Mouse (Mus musculus): Measurements from ENCODE around the gene Abcc8.
"Not testable (repeated sequence)": the region's sequence is repeated elsewhere in the genome, so short reads cannot be mapped to it uniquely, and the experiment has no call there.

The Abcc8 gene

GRCm38 (mm10) chr7:46179431-46180275 lies at the start of gene Abcc8:
Abcc8 (minus strand) TSS chr7:46180033.
- no peak for DNase-seq (ENCODE audit: low read depth, low spot score)

DNA sequence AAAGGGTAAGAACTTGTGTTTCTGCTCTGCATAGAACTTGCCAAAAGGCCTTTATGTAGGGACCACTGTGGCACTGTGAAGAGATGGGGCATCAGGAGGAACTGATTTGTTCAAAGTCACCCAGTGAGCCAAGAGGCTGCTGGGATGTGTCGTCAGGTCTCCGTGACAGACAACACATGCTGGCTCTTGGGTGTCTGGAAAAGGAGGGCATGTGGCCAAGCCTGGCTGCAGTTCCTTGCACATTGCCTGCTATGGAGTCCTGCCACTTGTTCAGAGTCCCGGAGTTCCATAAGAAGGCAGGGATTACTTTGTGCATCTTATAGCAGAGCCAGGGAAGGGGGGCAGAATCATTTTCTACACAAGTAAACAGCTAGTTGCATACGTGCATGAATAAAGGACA lies 47.1 kb upstream of the Abcc8 start:
- no peak for DNase-seq (ENCODE audit: low read depth, low spot score)

DNA sequence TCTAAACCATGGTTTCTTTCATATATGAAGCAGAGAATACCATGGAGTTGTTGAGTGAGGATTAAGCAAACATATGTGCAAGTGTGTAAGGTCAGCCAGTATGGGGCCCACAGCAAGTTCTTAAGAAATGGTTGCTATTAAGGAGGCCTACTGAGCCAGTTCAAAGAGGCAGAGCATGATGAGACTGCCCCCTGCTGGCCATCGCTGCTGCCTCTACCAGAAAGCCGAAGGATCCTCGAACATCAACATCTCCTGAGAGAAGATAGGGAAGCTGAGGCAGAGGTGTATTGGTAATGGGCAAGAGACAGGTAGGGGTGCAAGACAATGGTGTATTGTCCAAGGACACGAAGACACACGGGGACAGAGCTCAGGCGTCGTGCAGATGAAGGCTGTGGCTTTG lies 46.4 kb upstream of the Abcc8 start:
- DNase-seq (ENCODE audit: low read depth, low spot score): no peak

DNA sequence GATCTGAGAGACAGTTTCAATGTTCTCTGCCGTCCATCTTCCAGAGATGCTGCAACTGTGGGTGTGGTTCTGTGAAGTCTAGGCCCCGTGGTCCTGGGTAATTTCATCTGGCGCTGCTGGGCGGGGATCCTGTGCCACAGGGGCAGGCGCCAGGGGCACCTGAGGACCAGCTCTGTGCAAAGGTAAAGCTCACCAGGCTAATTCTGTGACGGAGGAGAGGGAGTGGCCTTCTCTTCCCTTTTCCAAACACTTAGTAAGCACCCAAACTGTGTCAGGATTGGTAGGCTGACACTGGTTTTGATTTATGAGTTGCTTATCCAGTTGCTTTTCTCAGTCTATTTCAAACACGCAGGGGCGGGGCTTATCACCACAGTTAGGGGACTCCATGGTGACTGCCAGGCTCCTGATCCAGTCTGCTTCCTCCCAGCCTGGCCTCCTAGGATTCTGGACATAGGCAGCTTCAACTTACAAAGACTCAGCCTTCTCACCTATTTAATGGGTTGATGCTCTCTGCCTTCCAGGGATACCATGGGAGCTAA lies 40.8 kb upstream of the Abcc8 start:
- no peak for DNase-seq (ENCODE audit: low read depth, low spot score)

- DNase-seq (ENCODE audit: low read depth, low spot score): no peak
These were observed 38.6 kb upstream of the Abcc8 start for GRCm38 (mm10) chr7:46218415-46218814.

- DNase-seq (ENCODE audit: low read depth, low spot score): no peak
These were observed 36.6 kb upstream of the Abcc8 start for GRCm38 (mm10) chr7:46216481-46216880.

DNA sequence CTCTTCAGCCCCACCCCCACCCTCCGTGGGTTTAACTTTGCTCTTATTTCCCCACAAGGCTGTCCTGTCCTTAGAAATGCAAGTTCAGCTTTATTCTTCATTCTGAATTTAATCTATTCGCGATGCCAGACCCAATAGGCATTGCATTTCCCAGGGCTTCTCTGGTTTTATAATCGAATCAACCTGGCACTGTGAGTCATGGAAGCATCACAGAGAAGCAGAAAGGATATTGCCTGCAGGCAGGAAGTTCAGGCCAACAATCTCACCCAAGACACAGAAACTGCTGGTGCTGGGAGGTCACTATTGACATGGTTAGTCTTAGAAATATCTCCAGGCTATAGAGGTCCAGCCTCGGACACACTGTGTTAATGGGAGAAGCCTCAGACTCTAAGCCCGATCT lies 30.4 kb upstream of the Abcc8 start:
- no peak for DNase-seq (ENCODE audit: low read depth, low spot score)

GRCm38 (mm10) chr7:46208131-46208530 lies 28.3 kb upstream of the Abcc8 start:
- no peak for DNase-seq (ENCODE audit: low read depth, low spot score)

- no peak for DNase-seq (ENCODE audit: low read depth, low spot score)
These were observed 24.9 kb upstream of the Abcc8 start for GRCm38 (mm10) chr7:46204775-46205174.

DNA sequence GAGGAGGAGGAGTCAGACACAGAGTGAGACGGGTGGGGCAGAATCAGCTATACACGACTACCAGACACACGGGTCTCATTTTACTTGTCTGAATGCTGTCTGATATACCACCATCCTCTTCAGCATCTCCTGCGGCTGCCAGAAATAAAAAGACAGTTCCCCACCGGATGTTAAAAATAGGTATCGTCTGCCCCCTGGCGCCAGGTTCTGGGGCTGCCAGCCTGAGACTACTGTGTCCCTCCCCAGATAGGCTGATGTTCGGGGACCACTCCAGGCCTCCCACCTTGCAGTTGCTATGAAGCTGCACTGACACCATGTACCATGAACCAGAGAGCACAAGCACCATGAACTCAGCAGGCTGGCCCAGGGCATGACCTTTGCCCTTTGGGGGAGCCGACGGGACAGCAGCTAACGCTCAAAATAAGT lies 24.2 kb upstream of the Abcc8 start:
- DNase-seq (ENCODE audit: low read depth, low spot score): no peak

GRCm38 (mm10) chr7:46201649-46202048 lies 21.8 kb upstream of the Abcc8 start:
- no peak for DNase-seq (ENCODE audit: low read depth, low spot score)

DNA sequence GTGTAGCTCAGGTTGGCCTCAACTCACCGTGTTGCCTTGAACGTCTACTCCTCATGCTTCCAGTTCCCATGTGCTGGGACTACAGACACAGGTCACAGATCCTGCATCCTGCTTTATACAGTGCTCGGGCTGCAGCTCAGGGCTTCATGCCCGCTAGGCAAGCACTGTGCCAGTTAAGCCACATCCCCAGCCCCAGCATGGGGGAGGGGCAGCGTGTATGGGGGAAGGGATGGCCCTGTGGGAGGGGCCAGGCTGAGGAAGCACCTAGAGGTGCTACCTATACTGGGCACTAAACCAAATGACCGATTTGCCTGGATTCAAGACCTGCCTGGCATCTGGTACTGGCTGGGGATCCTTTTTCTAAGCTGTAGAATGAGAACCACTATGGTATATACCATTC lies 20.2 kb upstream of the Abcc8 start:
- DNase-seq (ENCODE audit: low read depth, low spot score): no peak

- DNase-seq (ENCODE audit: low read depth, low spot score): no peak
These were observed 15.5 kb upstream of the Abcc8 start for GRCm38 (mm10) chr7:46195356-46195755.

DNA sequence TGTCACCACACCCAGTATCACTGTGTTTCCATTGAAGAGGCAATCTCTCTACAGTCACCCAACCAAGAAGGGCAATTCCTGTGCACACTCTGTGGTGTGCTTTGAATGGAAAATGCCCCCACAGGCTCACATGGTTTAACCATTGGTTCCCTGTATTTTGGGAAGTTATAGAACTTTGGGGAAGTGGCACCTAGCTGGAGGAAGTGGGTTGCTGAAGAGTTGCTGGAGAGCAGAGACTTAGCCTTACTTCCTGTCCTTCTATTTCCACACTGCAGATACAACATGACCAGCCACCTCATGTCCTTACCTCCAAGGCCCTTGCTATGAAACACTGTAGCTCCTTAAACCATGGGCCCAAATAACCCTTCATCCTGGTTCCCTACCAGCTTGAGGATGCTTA lies 4.4 kb upstream of the Abcc8 start:
- DNase-seq (ENCODE audit: low read depth, low spot score): no peak

DNA sequence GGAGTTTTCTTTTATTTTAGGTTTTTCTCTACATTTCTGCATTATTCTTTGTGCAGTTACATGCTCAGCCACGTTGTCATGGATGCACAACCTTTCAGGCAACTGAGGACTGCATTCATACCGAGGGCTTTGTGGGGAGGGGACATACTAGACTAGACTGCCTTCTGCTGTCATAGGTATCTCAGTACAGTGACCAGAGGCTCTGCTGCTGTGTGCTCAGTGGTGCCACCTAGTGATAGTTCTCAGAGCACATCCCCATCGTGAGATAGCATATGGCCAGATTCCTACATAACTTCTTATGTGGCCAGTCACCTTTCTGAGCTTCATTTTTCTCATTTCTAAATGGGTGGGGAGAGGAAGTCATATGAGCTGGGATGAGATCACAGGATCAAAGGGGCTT lies 1.8 kb upstream of the Abcc8 start:
- peak; percentile 40 for DNase-seq (ENCODE audit: low read depth, low spot score)

- DNase-seq (ENCODE audit: low read depth, low spot score): not testable (repeated sequence)
These were observed 10.9 kb downstream of the Abcc8 start for GRCm38 (mm10) chr7:46168980-46169379.

DNA sequence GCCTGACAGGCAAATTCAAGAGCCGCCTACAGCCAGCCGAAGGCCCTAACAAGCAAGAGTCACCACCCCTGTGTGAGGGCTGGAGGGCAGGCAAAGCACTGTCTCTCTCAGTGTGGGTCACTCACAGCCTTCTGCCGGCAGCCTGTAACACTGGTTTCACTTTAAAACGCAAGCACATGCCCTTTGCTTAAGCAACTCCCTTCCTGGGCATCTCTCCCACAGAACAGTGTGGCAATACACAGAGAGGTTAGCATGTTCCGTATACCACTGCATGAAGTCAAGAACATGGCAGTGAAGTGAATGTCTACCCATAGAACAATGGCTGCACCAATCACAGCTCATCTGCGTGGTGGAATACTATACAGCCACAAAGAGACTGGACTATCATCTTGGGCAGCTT lies 11.4 kb downstream of the Abcc8 start:
- no peak for DNase-seq (ENCODE audit: low read depth, low spot score)

- DNase-seq (ENCODE audit: low read depth, low spot score): no peak
These were observed 11.9 kb downstream of the Abcc8 start for GRCm38 (mm10) chr7:46167901-46168300.

- no peak for DNase-seq (ENCODE audit: low read depth, low spot score)
These were observed 14.0 kb downstream of the Abcc8 start for GRCm38 (mm10) chr7:46165876-46166275.

GRCm38 (mm10) chr7:46162731-46163130 lies 17.1 kb downstream of the Abcc8 start:
- DNase-seq (ENCODE audit: low read depth, low spot score): no peak

DNA sequence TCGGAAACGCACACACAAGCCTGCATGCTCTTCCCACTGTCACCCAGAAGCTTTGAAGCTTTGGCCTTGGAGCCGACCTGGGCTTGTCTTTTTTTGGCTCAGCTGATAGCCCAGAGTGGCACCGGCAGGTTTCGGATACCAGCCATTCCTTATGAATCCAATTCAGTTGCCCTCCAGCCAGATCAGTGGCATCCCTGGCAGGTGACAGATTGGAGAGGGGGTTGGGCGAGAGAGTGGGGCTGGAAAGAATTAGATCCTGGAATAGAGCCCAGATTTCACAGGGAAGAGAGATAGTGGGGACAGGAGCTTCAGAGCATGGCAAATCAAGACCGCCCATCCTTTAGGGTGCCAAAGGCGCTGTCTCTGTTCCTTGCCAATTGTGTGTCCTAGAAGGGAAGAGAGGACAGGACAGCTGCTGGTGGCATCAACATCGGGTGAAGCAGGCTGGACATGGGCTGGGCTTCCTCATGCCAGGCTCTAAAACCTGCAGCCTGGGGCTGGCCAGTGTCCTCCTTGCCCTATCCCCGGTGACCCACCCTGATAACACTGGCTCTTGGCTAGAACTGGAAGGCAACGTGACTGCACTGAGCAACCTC lies 17.6 kb downstream of the Abcc8 start:
- DNase-seq (ENCODE audit: low read depth, low spot score): peak; percentile 6

GRCm38 (mm10) chr7:46161615-46162014 lies 18.2 kb downstream of the Abcc8 start:
- DNase-seq (ENCODE audit: low read depth, low spot score): no peak

DNA sequence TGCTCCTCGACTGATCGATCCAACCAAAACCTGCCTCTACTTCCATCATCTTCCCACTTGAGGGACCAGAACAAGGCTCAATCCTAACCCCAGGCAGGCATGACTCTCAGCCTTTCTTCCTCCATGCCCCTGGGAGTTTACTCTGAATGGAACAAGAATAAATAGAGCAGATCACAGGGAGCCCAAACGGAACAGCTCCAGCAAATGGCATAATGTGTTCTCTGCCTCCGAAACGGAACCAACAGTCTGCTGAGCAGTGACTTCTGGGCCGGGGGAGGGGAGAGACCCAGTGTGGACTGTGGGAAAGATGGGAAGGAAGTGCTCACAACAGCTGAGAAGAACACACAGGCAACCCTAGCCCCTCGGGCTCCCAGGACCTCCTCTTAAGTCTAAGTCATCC lies 22.1 kb downstream of the Abcc8 start:
- no peak for DNase-seq (ENCODE audit: low read depth, low spot score)
